Mouse (Mus musculus) limb, embryonic 14.5 days (tissue): ENCODE measurements around the gene Socs3. TPM values are rescaled to one million over a fixed set of nuclear protein-coding genes. Genes with fewer than 3 reads are reported as not detected.

Experiments used
- ATAC-seq: fragments of 200-750 bp; cut with Nextera tagmentation; 2 replicates; pipeline ENCODE4 v1.8.0; 2017; ENCODE audit warnings: low read depth, moderate number of reproducible peaks, moderate TSS enrichment; ENCODE audit not compliant: low FRiP score
- DNase-seq: peaks from one replicate; pipeline ENCODE4 v3.0.0-alpha.2; 2015; ENCODE audit warnings: low spot score
- H3K27ac ChIP-seq: fragments of 300-500 bp; sonication (generic); replicated peaks from 2 replicates; pipeline ENCODE4 v1.5.1; 2014; ENCODE audit warnings: low read depth, mild to moderate bottlenecking, low read length, moderate library complexity, mixed read lengths
- H3K27me3 ChIP-seq: fragments of 300-500 bp; sonication (generic); 2 replicates; pipeline ENCODE4 v1.6.1; 2014; ENCODE audit warnings: low read length, mixed read lengths; ENCODE audit not compliant: control insufficient read depth, insufficient read depth
- H3K36me3 ChIP-seq: fragments of 300-500 bp; sonication (generic); 2 replicates; pipeline ENCODE4 v1.6.1; 2014; ENCODE audit warnings: mild to moderate bottlenecking, low read length, moderate library complexity, mixed read lengths; ENCODE audit not compliant: control insufficient read depth, insufficient read depth
- H3K4me1 ChIP-seq: fragments of 300-500 bp; sonication (generic); 2 replicates; pipeline ENCODE4 v1.6.1; 2014; ENCODE audit warnings: antibody characterized with exemption, low read length, mixed read lengths; ENCODE audit not compliant: control insufficient read depth, insufficient read depth
- H3K4me2 ChIP-seq: fragments of 300-500 bp; sonication (generic); replicated peaks from 2 replicates; pipeline ENCODE4 v1.6.1; 2014; ENCODE audit warnings: low read depth, mild to moderate bottlenecking, low read length, moderate library complexity; ENCODE audit not compliant: severe bottlenecking
- H3K4me3 ChIP-seq: fragments of 300-500 bp; sonication (generic); replicated peaks from 2 replicates; pipeline ENCODE4 v1.5.1; 2014; ENCODE audit warnings: low read length
- H3K9ac ChIP-seq: fragments of 300-500 bp; sonication (generic); 2 replicates; pipeline ENCODE4 v1.6.1; 2014; ENCODE audit warnings: mild to moderate bottlenecking, low read depth, low read length, moderate library complexity; ENCODE audit not compliant: severe bottlenecking
- H3K9me3 ChIP-seq: fragments of 300-500 bp; sonication (generic); 2 replicates; pipeline ENCODE4 v1.6.1; 2016; ENCODE audit warnings: low read length; ENCODE audit not compliant: control insufficient read depth
- POLR2A ChIP-seq: fragments of 200-500 bp; IDR thresholded peaks from 2 replicates; pipeline ENCODE4 v1.8.0; 2012; ENCODE audit warnings: inconsistent platforms, mild to moderate bottlenecking, moderate library complexity, borderline replicate concordance; ENCODE audit not compliant: insufficient read depth, insufficient read length; ENCODE audit errors: extremely low read depth
- WGBS: fragments of 180-500 bp; shearing (Covaris S2); extraction: QIAGEN DNeasy Blood & Tissue Kit; methylation state at CpG from one replicate; pipeline ENCODE4 v1.1.7; 2014; 5-methylcytosine and 5-hydroxymethylcytosine counted together
- polyA plus RNA-seq, 2 experiments: library from polyadenylated mRNA; depleted of rRNA in 1 of 2; stranded (reverse) in 1 of 2; unstranded in 1 of 2; fragments of >200 nt; fragmentation: Nextera tagmentation in 1 of 2; extraction: Ambion mirVana in 1 of 2; gene quantifications; 2 replicates each; pipeline versions ENCODE4 v1.2.1 to v1.2.3; 2012 to 2014

Socs3 gene
- polyA plus RNA-seq, 2 experiments = 6.4 to 18.4 TPM

- Histone ChIP-seq H3K4me1 (peaks cover 20% of the 10 kb centered on the region), H3K9ac (no peak overlapping the region), H3K36me3 (no peaks in the 10 kb centered on the region), H3K27ac (no peak overlapping the region), H3K4me3 (no peak overlapping the region), H3K27me3 (no peaks in the 10 kb centered on the region), H3K4me2 (no peak overlapping the region), H3K9me3 (no peaks in the 10 kb centered on the region; the same call in 1 of the 2 replicates)
- no peak for DNase-seq
- TF ChIP-seq POLR2A = no peak
- ATAC-seq = no peak
- 85% methylated on average over 8 of the region's 8 CpGs for WGBS
Observed at GRCm38 (mm10) chr11:117941325-117941834, 28.5 kb downstream of the Socs3 start.

GRCm38 (mm10) chr11:117940881-117941280 lies 29.0 kb downstream of the Socs3 start:
- ATAC-seq (no peak), DNase-seq (no peak)
- Histone ChIP-seq H3K4me2 (no peak overlapping the region), H3K9ac (no peak overlapping the region), H3K27ac (no peak overlapping the region), H3K36me3 (no peaks in the 10 kb centered on the region), H3K4me3 (no peak overlapping the region), H3K9me3 (no peaks in the 10 kb centered on the region; the same call in 1 of the 2 replicates), H3K4me1 (peaks cover 25% of the 10 kb centered on the region), H3K27me3 (no peaks in the 10 kb centered on the region)
- WGBS = 86% methylated on average over 6 of the region's 6 CpGs
- TF ChIP-seq POLR2A = no peak

GRCm38 (mm10) chr11:117939741-117940285 lies 30.0 kb downstream of the Socs3 start:
- 4% methylated on average over 7 of the region's 7 CpGs for WGBS
- Histone ChIP-seq H3K36me3 (no peaks in the 10 kb centered on the region), H3K27me3 (no peaks in the 10 kb centered on the region), H3K4me3 (no peak overlapping the region), H3K9ac (no peak overlapping the region; the same call in 1 of the 2 replicates), H3K4me1 (peaks cover 34% of the 10 kb centered on the region), H3K27ac (peak overlapping the region; percentile 78), H3K4me2 (0 out of 2 replicates have a peak overlapping the region, but pooled peaks have one; percentile 0), H3K9me3 (no peaks in the 10 kb centered on the region; the same call in 1 of the 2 replicates)
- peak; percentile 86 for ATAC-seq
- TF ChIP-seq POLR2A = no peak
- peak; percentile 89 for DNase-seq

- no peaks in the 10 kb centered on the region; the same call in 1 of the 2 replicates for H3K9me3 ChIP-seq
- H3K27me3 ChIP-seq = no peaks in the 10 kb centered on the region
- WGBS = 58% methylated on average over 4 of the region's 4 CpGs
- H3K4me3 ChIP-seq = no peak overlapping the region
- H3K27ac ChIP-seq = peak overlapping the region; percentile 78
- no peaks in the 10 kb centered on the region for H3K36me3 ChIP-seq
- no peak for ATAC-seq
- TF ChIP-seq POLR2A = no peak
- no peak for DNase-seq
- peaks cover 40% of the 10 kb centered on the region for H3K4me1 ChIP-seq
- H3K4me2 ChIP-seq = 0 out of 2 replicates have a peak overlapping the region, but pooled peaks have one; percentile 0
- H3K9ac ChIP-seq = no peak overlapping the region; the same call in 1 of the 2 replicates
Observed at GRCm38 (mm10) chr11:117939004-117939730, 30.7 kb downstream of the Socs3 start.

GRCm38 (mm10) chr11:117936202-117936601 lies 33.6 kb downstream of the Socs3 start:
- H3K4me1 ChIP-seq = peaks cover 64% of the 10 kb centered on the region

More at GRCm38 (mm10) chr11:117936202-117936601, 33.6 kb downstream of the Socs3 start:
- Histone ChIP-seq H3K36me3 (no peaks in the 10 kb centered on the region), H3K27me3 (no peaks in the 10 kb centered on the region), H3K4me3 (no peak overlapping the region), H3K27ac (no peak overlapping the region), H3K4me2 (0 out of 2 replicates have a peak overlapping the region, but pooled peaks have one; percentile 1), H3K9ac (no peak overlapping the region), H3K9me3 (no peaks in the 10 kb centered on the region)
- ATAC-seq = no peak
- 28% methylated on average over 8 of the region's 8 CpGs for WGBS
- DNase-seq = peak; percentile 48
- TF ChIP-seq POLR2A = no peak
